Mouse (Mus musculus) fat pad, adult 2 months (tissue): ENCODE measurements at regions not wholly inside any gene's neighbourhood (a gene's known extent, or its start where the extent isn't known, plus 50 kb on each side); places are given as distances from the start of the nearest gene placed in this dataset.
"Not testable (repeated sequence)": the region's sequence is repeated elsewhere in the genome, so short reads cannot be mapped to it uniquely, and the experiment has no call there.

Experiments used
- DNase-seq: peaks from one replicate; pipeline ENCODE4 v3.0.0-alpha.2; 2011; ENCODE audit warnings: low read depth, low spot score; ENCODE audit errors: extremely low read depth

GRCm38 (mm10) chr2:133734469-133735225 is 182.7 kb downstream of the Bmp2 start:
- no peak for DNase-seq

GRCm38 (mm10) chr2:133738839-133739430 is 187.0 kb downstream of the Bmp2 start:
- no peak for DNase-seq

- DNase-seq, result no peak
These were observed 196.5 kb downstream of the Bmp2 start for GRCm38 (mm10) chr2:133748493-133748892.

- DNase-seq, result no peak
These were observed 198.1 kb downstream of the Bmp2 start for GRCm38 (mm10) chr2:133749846-133750637.

GRCm38 (mm10) chr2:133754088-133754487 is 202.1 kb downstream of the Bmp2 start:
- DNase-seq, result no peak

GRCm38 (mm10) chr2:133761496-133761895 is 209.5 kb downstream of the Bmp2 start:
- peak; percentile 57 for DNase-seq

- no peak for DNase-seq
These were observed 216.6 kb downstream of the Bmp2 start for GRCm38 (mm10) chr2:133768546-133768945.

GRCm38 (mm10) chr2:133783588-133784342 is 231.8 kb downstream of the Bmp2 start:
- no peak for DNase-seq

GRCm38 (mm10) chr2:133791031-133791430 is 239.1 kb downstream of the Bmp2 start:
- DNase-seq, result no peak

- no peak for DNase-seq
These were observed 241.3 kb downstream of the Bmp2 start for GRCm38 (mm10) chr2:133793293-133793692.

- DNase-seq, result no peak
These were observed 250.7 kb downstream of the Bmp2 start for GRCm38 (mm10) chr2:133802666-133803065.

GRCm38 (mm10) chr2:133821418-133821817 is 269.5 kb downstream of the Bmp2 start:
- DNase-seq, result no peak

GRCm38 (mm10) chr2:133829406-133829805 is 277.4 kb downstream of the Bmp2 start:
- no peak for DNase-seq

GRCm38 (mm10) chr2:133850485-133850884 is 298.5 kb downstream of the Bmp2 start:
- no peak for DNase-seq

- not testable (repeated sequence) for DNase-seq
These were observed 323.0 kb downstream of the Bmp2 start for GRCm38 (mm10) chr2:133874982-133875381.

- no peak for DNase-seq
These were observed 331.7 kb downstream of the Bmp2 start for GRCm38 (mm10) chr2:133883682-133884081.

- DNase-seq, result no peak
These were observed 354.3 kb downstream of the Bmp2 start for GRCm38 (mm10) chr2:133906269-133906668.
